Mouse (Mus musculus): ENCODE data around the gene Mogs. TPM values are rescaled to one million over a fixed set of nuclear protein-coding genes. Genes with fewer than 3 reads are reported as not detected.

Mogs gene
- polyA plus RNA-seq, 1 experiment, result 33.2 TPM

DNA sequence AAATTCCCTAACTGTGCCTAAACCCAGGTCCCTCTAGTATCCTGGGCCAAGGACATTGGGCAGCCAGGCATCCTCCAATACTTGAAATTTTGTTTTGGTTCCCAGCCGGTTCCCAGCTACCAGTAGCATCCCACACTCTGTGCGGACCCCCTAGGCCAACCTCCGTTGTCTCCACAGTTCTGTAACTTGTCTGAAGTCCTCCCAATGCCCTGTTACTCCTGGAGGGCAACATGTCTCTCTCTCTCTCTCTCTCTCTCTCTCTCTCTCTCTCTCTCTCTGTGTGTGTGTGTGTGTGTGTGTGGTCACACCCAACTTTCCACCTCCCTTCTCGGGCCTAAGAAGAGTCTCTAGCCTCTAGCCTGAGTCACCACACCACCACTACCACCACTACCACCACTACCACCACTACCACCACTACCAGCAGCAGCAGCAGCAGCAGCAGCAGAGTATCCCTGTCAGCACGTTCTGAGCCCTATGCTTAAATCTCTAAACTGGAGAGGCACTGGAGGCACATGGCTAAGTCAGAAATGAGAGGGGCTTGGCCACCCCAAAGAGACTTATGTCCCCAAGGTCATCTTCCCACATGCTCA is 21.1 kb downstream of the Mogs start:
- peak overlapping the region; percentile 52 for H3ac ChIP-seq (ENCODE audit: control insufficient read depth, insufficient read length)
- TF ChIP-seq POLR2A (IDR thresholded peaks at IDR 0.05; ENCODE audit: insufficient read length, low read depth) (peak; percentile 74), POLR2AphosphoS2 (IDR thresholded peaks at IDR 0.05; ENCODE audit: insufficient read length, low read depth) (peak; percentile 75), MYOD1 (IDR thresholded peaks at IDR 0.05; ENCODE audit: control insufficient read depth in 1 of 3, insufficient read length in 2 of 3, low read depth in 2 of 3) (no peak), TCF12 (IDR thresholded peaks at IDR 0.05; ENCODE audit: insufficient read depth, poor library complexity, severe bottlenecking) (no peak)
- H3K27me3 ChIP-seq (ENCODE audit: control insufficient read depth, insufficient read depth, insufficient read length), result no peaks in the 10 kb centered on the region
- no peaks in the 10 kb centered on the region for H3K36me3 ChIP-seq (ENCODE audit: control insufficient read depth, insufficient read depth)
- peak overlapping the region; percentile 84 for H3K4me2 ChIP-seq (ENCODE audit: low read depth)
- peaks cover 40% of the 10 kb centered on the region for H3K79me2 ChIP-seq (ENCODE audit: control insufficient read depth, insufficient read depth)
- peak overlapping the region; percentile 88 for H3K4me3 ChIP-seq

- Histone ChIP-seq H3ac (ENCODE audit: control insufficient read depth, insufficient read length) (peak overlapping the region; percentile 52), H3K4me2 (ENCODE audit: low read depth) (peak overlapping the region; percentile 84), H3K27me3 (ENCODE audit: control insufficient read depth, insufficient read depth, insufficient read length) (no peaks in the 10 kb centered on the region), H3K36me3 (ENCODE audit: control insufficient read depth, insufficient read depth) (no peaks in the 10 kb centered on the region), H3K79me2 (ENCODE audit: control insufficient read depth, insufficient read depth) (peaks cover 42% of the 10 kb centered on the region), H3K4me3 (peak overlapping the region; percentile 88)
- TF ChIP-seq SRF (IDR thresholded peaks at IDR 0.05; ENCODE audit: control insufficient read depth, insufficient read length, low read depth), result no peak
- peak; percentile 54 for TF ChIP-seq POLR2A (IDR thresholded peaks at IDR 0.05; ENCODE audit: insufficient read length, low read depth)
- TF ChIP-seq USF1 (IDR thresholded peaks at IDR 0.05; ENCODE audit: low read depth), result no peak
- no peak for TF ChIP-seq REST (IDR thresholded peaks at IDR 0.05; ENCODE audit: insufficient read depth, insufficient read length)
Measured at GRCm38 (mm10) chr6:83136881-83137575, 21.7 kb downstream of the Mogs start.

GRCm38 (mm10) chr6:83137576-83137950 is 22.3 kb downstream of the Mogs start:
- H3K27me3 ChIP-seq (ENCODE audit: control insufficient read depth, insufficient read depth, insufficient read length), result no peaks in the 10 kb centered on the region

DNA sequence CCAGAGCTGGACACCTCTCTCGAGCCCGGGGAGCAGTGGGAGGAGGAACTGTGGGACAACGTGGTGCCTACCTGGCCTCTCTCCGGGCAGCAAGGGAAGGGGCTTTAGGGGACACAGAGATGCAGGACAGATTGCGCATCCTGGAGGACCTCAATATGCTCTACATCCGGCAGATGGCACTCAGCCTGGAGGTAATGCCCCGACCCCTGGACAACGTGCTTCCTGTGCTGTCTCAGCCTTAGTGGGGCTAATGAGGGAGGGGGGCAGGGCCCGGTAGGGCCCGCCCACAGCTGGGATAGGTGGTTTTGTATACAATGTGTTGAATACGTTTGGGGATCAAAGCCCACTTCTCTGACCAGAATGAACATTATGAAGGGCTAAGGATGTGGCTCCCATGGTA is 22.8 kb downstream of the Mogs start:
- Histone ChIP-seq H3ac (ENCODE audit: control insufficient read depth, insufficient read length) (peak overlapping the region; percentile 52), H3K79me2 (ENCODE audit: control insufficient read depth, insufficient read depth) (peaks cover 45% of the 10 kb centered on the region), H3K4me3 (peak overlapping the region; percentile 88), H3K4me2 (ENCODE audit: low read depth) (peak overlapping the region; percentile 84), H3K36me3 (ENCODE audit: control insufficient read depth, insufficient read depth) (no peaks in the 10 kb centered on the region), H3K27me3 (ENCODE audit: control insufficient read depth, insufficient read depth, insufficient read length) (no peaks in the 10 kb centered on the region)
- TF ChIP-seq POLR2AphosphoS2 (IDR thresholded peaks at IDR 0.05; ENCODE audit: insufficient read length, low read depth) (peak; percentile 48), MAX (IDR thresholded peaks at IDR 0.05; ENCODE audit: low read depth) (no peak), MYOD1 (IDR thresholded peaks at IDR 0.05; ENCODE audit: control insufficient read depth in 1 of 3, insufficient read length in 2 of 3, low read depth in 2 of 3) (peak in 1 of 3 experiments; percentile 13)

More at GRCm38 (mm10) chr6:83137576-83137950, 22.3 kb downstream of the Mogs start:
- Histone ChIP-seq H3K79me2 (ENCODE audit: control insufficient read depth, insufficient read depth) (peaks cover 42% of the 10 kb centered on the region), H3K4me2 (ENCODE audit: low read depth) (peak overlapping the region; percentile 84), H3K4me3 (peak overlapping the region; percentile 88), H3K36me3 (ENCODE audit: control insufficient read depth, insufficient read depth) (no peaks in the 10 kb centered on the region), H3ac (ENCODE audit: control insufficient read depth, insufficient read length) (peak overlapping the region; percentile 52)
- TF ChIP-seq POLR2A (IDR thresholded peaks at IDR 0.05; ENCODE audit: insufficient read length, low read depth) (peak; percentile 75), TCF12 (IDR thresholded peaks at IDR 0.05; ENCODE audit: insufficient read depth, poor library complexity, severe bottlenecking) (peak; percentile 90), SRF (IDR thresholded peaks at IDR 0.05; ENCODE audit: control insufficient read depth, insufficient read length, low read depth) (no peak), MYOG (IDR thresholded peaks at IDR 0.05; ENCODE audit: control insufficient read depth in 1 of 3, insufficient read depth in 1 of 3, insufficient read length in 2 of 3, low read depth in 2 of 3) (peak; percentile 51 to 85 (median 67)), MYOD1 (IDR thresholded peaks at IDR 0.05; ENCODE audit: control insufficient read depth in 1 of 3, insufficient read length in 2 of 3, low read depth in 2 of 3) (peak; percentile 72 to 99 (median 99)), REST (IDR thresholded peaks at IDR 0.05; ENCODE audit: insufficient read depth, insufficient read length) (no peak), USF1 (IDR thresholded peaks at IDR 0.05; ENCODE audit: low read depth) (no peak), TCF3 (IDR thresholded peaks at IDR 0.05; ENCODE audit: insufficient read length, low read depth) (peak; percentile 95), POLR2AphosphoS2 (IDR thresholded peaks at IDR 0.05; ENCODE audit: insufficient read length, low read depth) (peak; percentile 89), CEBPB (IDR thresholded peaks at IDR 0.05; ENCODE audit: insufficient read depth, poor library complexity, severe bottlenecking) (no peak), MAX (IDR thresholded peaks at IDR 0.05; ENCODE audit: low read depth) (no peak), E2F4 (IDR thresholded peaks at IDR 0.05; ENCODE audit: insufficient read depth) (no peak)

GRCm38 (mm10) chr6:83140044-83140443 is 24.7 kb downstream of the Mogs start:
- H3K4me2 ChIP-seq (ENCODE audit: low read depth), result no peak overlapping the region
- peaks cover 55% of the 10 kb centered on the region for H3K79me2 ChIP-seq (ENCODE audit: control insufficient read depth, insufficient read depth)

More at GRCm38 (mm10) chr6:83140044-83140443, 24.7 kb downstream of the Mogs start:
- Histone ChIP-seq H3ac (ENCODE audit: control insufficient read depth, insufficient read length) (no peak overlapping the region), H3K36me3 (ENCODE audit: control insufficient read depth, insufficient read depth) (no peaks in the 10 kb centered on the region), H3K27me3 (ENCODE audit: control insufficient read depth, insufficient read depth, insufficient read length) (no peaks in the 10 kb centered on the region), H3K4me3 (no peak overlapping the region)
- TF ChIP-seq CEBPB (IDR thresholded peaks at IDR 0.05; ENCODE audit: insufficient read depth, poor library complexity, severe bottlenecking) (no peak), TCF12 (IDR thresholded peaks at IDR 0.05; ENCODE audit: insufficient read depth, poor library complexity, severe bottlenecking) (no peak), MAX (IDR thresholded peaks at IDR 0.05; ENCODE audit: low read depth) (no peak), USF1 (IDR thresholded peaks at IDR 0.05; ENCODE audit: low read depth) (no peak), MYOG (IDR thresholded peaks at IDR 0.05; ENCODE audit: control insufficient read depth in 1 of 3, insufficient read depth in 1 of 3, insufficient read length in 2 of 3, low read depth in 2 of 3) (no peak), SRF (IDR thresholded peaks at IDR 0.05; ENCODE audit: control insufficient read depth, insufficient read length, low read depth) (no peak), POLR2A (IDR thresholded peaks at IDR 0.05; ENCODE audit: insufficient read length, low read depth) (no peak), TCF3 (IDR thresholded peaks at IDR 0.05; ENCODE audit: insufficient read length, low read depth) (no peak), E2F4 (IDR thresholded peaks at IDR 0.05; ENCODE audit: insufficient read depth) (no peak), REST (IDR thresholded peaks at IDR 0.05; ENCODE audit: insufficient read depth, insufficient read length) (no peak), MYOD1 (IDR thresholded peaks at IDR 0.05; ENCODE audit: control insufficient read depth in 1 of 3, insufficient read length in 2 of 3, low read depth in 2 of 3) (no peak), POLR2AphosphoS2 (IDR thresholded peaks at IDR 0.05; ENCODE audit: insufficient read length, low read depth) (no peak)
